Mouse (Mus musculus): ENCODE results near the gene Etv6.

Etv6 gene

GRCm38 (mm10) chr6:134045092-134045868, 9.8 kb downstream of the Etv6 start:
- DNase-seq (ENCODE audit: low spot score in 2 of 2), result no peak

GRCm38 (mm10) chr6:134046136-134046535, 10.6 kb downstream of the Etv6 start:
- DNase-seq (ENCODE audit: low spot score in 2 of 2), result no peak

- DNase-seq (ENCODE audit: low spot score in 2 of 2), result no peak
These were observed 11.7 kb downstream of the Etv6 start for GRCm38 (mm10) chr6:134047249-134047648.

- no peak for DNase-seq (ENCODE audit: low spot score in 2 of 2)
These were observed 12.5 kb downstream of the Etv6 start for GRCm38 (mm10) chr6:134047974-134048373.

- no peak for DNase-seq (ENCODE audit: low spot score in 2 of 2)
These were observed 13.5 kb downstream of the Etv6 start for GRCm38 (mm10) chr6:134048965-134049364.

- no peak for DNase-seq (ENCODE audit: low spot score in 2 of 2)
These were observed 15.0 kb downstream of the Etv6 start for GRCm38 (mm10) chr6:134050466-134050865.

- DNase-seq (ENCODE audit: low spot score in 2 of 2), result no peak
These were observed 16.4 kb downstream of the Etv6 start for GRCm38 (mm10) chr6:134051950-134052349.

- DNase-seq (ENCODE audit: low spot score in 2 of 2), result no peak
These were observed 17.6 kb downstream of the Etv6 start for GRCm38 (mm10) chr6:134053146-134053545.

- no peak for DNase-seq (ENCODE audit: low spot score in 2 of 2)
These were observed 18.1 kb downstream of the Etv6 start for GRCm38 (mm10) chr6:134053566-134053965.

GRCm38 (mm10) chr6:134055588-134055987, 20.1 kb downstream of the Etv6 start:
- DNase-seq (ENCODE audit: low spot score in 2 of 2), result no peak

GRCm38 (mm10) chr6:134058451-134058850, 23.0 kb downstream of the Etv6 start:
- no peak for DNase-seq (ENCODE audit: low spot score in 2 of 2)

GRCm38 (mm10) chr6:134058886-134059551, 23.5 kb downstream of the Etv6 start:
- no peak for DNase-seq (ENCODE audit: low spot score in 2 of 2)

- DNase-seq (ENCODE audit: low spot score in 2 of 2), result no peak
These were observed 24.0 kb downstream of the Etv6 start for GRCm38 (mm10) chr6:134059552-134059891.

GRCm38 (mm10) chr6:134060036-134060435, 24.5 kb downstream of the Etv6 start:
- no peak for DNase-seq (ENCODE audit: low spot score in 2 of 2)

GRCm38 (mm10) chr6:134060811-134061210, 25.3 kb downstream of the Etv6 start:
- no peak for DNase-seq (ENCODE audit: low spot score in 2 of 2)

GRCm38 (mm10) chr6:134065018-134065725, 29.7 kb downstream of the Etv6 start:
- DNase-seq (ENCODE audit: low spot score in 2 of 2), result no peak

GRCm38 (mm10) chr6:134066112-134066511, 30.6 kb downstream of the Etv6 start:
- DNase-seq (ENCODE audit: low spot score in 2 of 2), result no peak

GRCm38 (mm10) chr6:134066996-134067395, 31.5 kb downstream of the Etv6 start:
- DNase-seq (ENCODE audit: low spot score in 2 of 2), result no peak

GRCm38 (mm10) chr6:134067536-134067935, 32.0 kb downstream of the Etv6 start:
- no peak for DNase-seq (ENCODE audit: low spot score in 2 of 2)

- no peak for DNase-seq (ENCODE audit: low spot score in 2 of 2)
These were observed 36.9 kb downstream of the Etv6 start for GRCm38 (mm10) chr6:134072439-134072838.

GRCm38 (mm10) chr6:134072906-134073305, 37.4 kb downstream of the Etv6 start:
- DNase-seq (ENCODE audit: low spot score in 2 of 2), result no peak

GRCm38 (mm10) chr6:134074353-134074752, 38.9 kb downstream of the Etv6 start:
- no peak for DNase-seq (ENCODE audit: low spot score in 2 of 2)

- no peak for DNase-seq (ENCODE audit: low spot score in 2 of 2)
These were observed 39.5 kb downstream of the Etv6 start for GRCm38 (mm10) chr6:134075031-134075430.
